Mouse (Mus musculus) heart, adult 9 months (tissue): ENCODE measurements around the gene Gm11639.

ENCODE experiments used
- DNase-seq, 2 experiments: peaks; one replicate each; pipeline ENCODE4 v3.0.0; 2022; ENCODE audit warnings: low spot score in 2 of 2

Gene Gm11639

GRCm38 (mm10) chr11:104704097-104704496 lies 18.6 kb downstream of the Gm11639 start:
- DNase-seq, result no peak

GRCm38 (mm10) chr11:104707084-104707483 lies 21.6 kb downstream of the Gm11639 start:
- no peak for DNase-seq

GRCm38 (mm10) chr11:104744995-104745568 lies 59.6 kb downstream of the Gm11639 start:
- no peak for DNase-seq

- no peak for DNase-seq
These were observed 80.3 kb downstream of the Gm11639 start for GRCm38 (mm10) chr11:104765762-104766161.

- DNase-seq, result no peak
These were observed 81.6 kb downstream of the Gm11639 start for GRCm38 (mm10) chr11:104767068-104767467.

GRCm38 (mm10) chr11:104768072-104768471 lies 82.6 kb downstream of the Gm11639 start:
- peak in 1 of 2 experiments; percentile 8 for DNase-seq

GRCm38 (mm10) chr11:104778796-104779195 lies 93.3 kb downstream of the Gm11639 start:
- no peak for DNase-seq

GRCm38 (mm10) chr11:104944723-104945122 lies 259.2 kb downstream of the Gm11639 start:
- no peak for DNase-seq

GRCm38 (mm10) chr11:104952349-104952748 lies 266.8 kb downstream of the Gm11639 start:
- no peak for DNase-seq

GRCm38 (mm10) chr11:104967862-104968261 lies 282.4 kb downstream of the Gm11639 start:
- no peak for DNase-seq

GRCm38 (mm10) chr11:104968388-104968787 lies 282.9 kb downstream of the Gm11639 start:
- no peak for DNase-seq

- DNase-seq, result no peak
These were observed 285.8 kb downstream of the Gm11639 start for GRCm38 (mm10) chr11:104971322-104971721.

GRCm38 (mm10) chr11:104972480-104972879 lies 287.0 kb downstream of the Gm11639 start:
- DNase-seq, result no peak

GRCm38 (mm10) chr11:104977976-104978375 lies 292.5 kb downstream of the Gm11639 start:
- DNase-seq, result no peak

GRCm38 (mm10) chr11:104981342-104982055 lies 296.0 kb downstream of the Gm11639 start:
- DNase-seq, result no peak

GRCm38 (mm10) chr11:105009232-105009631 lies 323.7 kb downstream of the Gm11639 start:
- no peak for DNase-seq

GRCm38 (mm10) chr11:105021071-105021470 lies 335.6 kb downstream of the Gm11639 start:
- no peak for DNase-seq

GRCm38 (mm10) chr11:105028744-105029348 lies 343.3 kb downstream of the Gm11639 start:
- DNase-seq, result no peak

- DNase-seq, result no peak
These were observed 344.0 kb downstream of the Gm11639 start for GRCm38 (mm10) chr11:105029525-105029924.

GRCm38 (mm10) chr11:105030229-105030628 lies 344.7 kb downstream of the Gm11639 start:
- no peak for DNase-seq

GRCm38 (mm10) chr11:105031103-105031502 lies 345.6 kb downstream of the Gm11639 start:
- DNase-seq, result no peak

- no peak for DNase-seq
These were observed 349.6 kb downstream of the Gm11639 start for GRCm38 (mm10) chr11:105035081-105035480.

- DNase-seq, result no peak
These were observed 377.8 kb downstream of the Gm11639 start, which contains the start of gene Efcab3 for GRCm38 (mm10) chr11:105063292-105063691. Gene Efcab3, plus strand, starts transcription at chr11:105063592.
